Mouse (Mus musculus) lung, adult 2 months (tissue): ENCODE measurements around the gene Nudt3.

Source experiments
- CTCF ChIP-seq: fragments of 200-500 bp; IDR thresholded peaks from 2 replicates; pipeline ENCODE4 v1.5.1; 2011; ENCODE audit warnings: mild to moderate bottlenecking, low read length, control low read depth; ENCODE audit not compliant: insufficient read depth
- POLR2A ChIP-seq: fragments of 200-500 bp; IDR thresholded peaks from 2 replicates; pipeline ENCODE4 v1.6.1; 2011; ENCODE audit warnings: low read depth, mild to moderate bottlenecking, control low read depth, low read length, borderline replicate concordance; ENCODE audit errors: extremely low read depth

DNA sequence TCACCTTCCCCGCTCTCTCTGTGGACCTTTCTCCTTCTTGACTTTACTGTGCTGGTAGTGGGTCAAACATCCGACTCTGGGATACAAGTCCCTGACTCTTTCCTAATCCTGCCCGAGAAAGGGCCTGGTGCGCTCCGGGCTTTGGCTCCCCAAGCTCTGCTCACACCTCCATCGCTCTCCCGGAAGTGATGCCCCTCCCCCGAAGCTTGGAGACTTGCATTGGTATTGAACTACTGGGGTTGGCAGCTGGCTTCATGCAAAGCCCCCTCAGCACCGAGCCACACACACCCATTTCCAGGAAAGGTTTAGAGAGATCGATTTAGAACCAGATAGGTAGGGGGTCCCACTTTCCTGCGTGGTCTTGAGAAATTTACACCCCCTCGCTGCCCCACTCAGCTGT, 77.3 kb downstream of the Nudt3 start:
- TF ChIP-seq CTCF, result no peak
- no peak for TF ChIP-seq POLR2A
